Mouse (Mus musculus): Measurements from ENCODE around the gene Med28. TPM values are rescaled to one million over a fixed set of nuclear protein-coding genes. Genes with fewer than 3 reads are reported as not detected.

Gene Med28
- total and polyA plus RNA-seq, 2 experiments from 2014 or later = 65.0 to 277 TPM

- TF ChIP-seq CTCF (IDR thresholded peaks at IDR 0.05; ENCODE audit: low read depth) = no peak
Observed at GRCm38 (mm10) chr5:45512908-45513307, 7.1 kb upstream of the Med28 start.

GRCm38 (mm10) chr5:45513511-45513910 lies 6.5 kb upstream of the Med28 start:
- peaks cover 18% of the 10 kb centered on the region for H3K36me3 ChIP-seq (ENCODE audit: insufficient read depth)
- no peak for TF ChIP-seq CTCF (IDR thresholded peaks at IDR 0.05; ENCODE audit: low read depth)
- H3K27ac ChIP-seq (ENCODE audit: low read depth, low read length) = no peak overlapping the region
- no peak overlapping the region for H3K4me2 ChIP-seq (ENCODE audit: low read depth)
- no peaks in the 10 kb centered on the region for H3K9me3 ChIP-seq (ENCODE audit: low read length)
- no peaks in the 10 kb centered on the region for H3K4me1 ChIP-seq (ENCODE audit: insufficient read depth)
- H3K27me3 ChIP-seq (ENCODE audit: insufficient read depth, low read length) = no peaks in the 10 kb centered on the region
- ATAC-seq (no peak), DNase-seq (no peak)
- H3K9ac ChIP-seq = no peak overlapping the region
- WGBS = 98% methylated on average over 2 of the region's 2 CpGs
- H3K4me3 ChIP-seq (ENCODE audit: low read depth, low read length) = no peak overlapping the region

More at GRCm38 (mm10) chr5:45512908-45513307, 7.1 kb upstream of the Med28 start:
- Histone ChIP-seq H3K9me3 (ENCODE audit: low read length) (no peaks in the 10 kb centered on the region), H3K4me2 (ENCODE audit: low read depth) (no peak overlapping the region), H3K27ac (ENCODE audit: low read depth, low read length) (no peak overlapping the region), H3K36me3 (ENCODE audit: insufficient read depth) (peaks cover 18% of the 10 kb centered on the region), H3K4me1 (ENCODE audit: insufficient read depth) (no peaks in the 10 kb centered on the region), H3K27me3 (ENCODE audit: insufficient read depth, low read length) (no peaks in the 10 kb centered on the region), H3K9ac (no peak overlapping the region), H3K4me3 (ENCODE audit: low read depth, low read length) (no peak overlapping the region)
- no peak for DNase-seq
- no peak for ATAC-seq
- 85% methylated on average over 6 of the region's 6 CpGs for WGBS

GRCm38 (mm10) chr5:45514599-45514998 lies 5.4 kb upstream of the Med28 start:
- WGBS = 85% methylated on average over 1 of the region's 1 CpGs
- no peaks in the 10 kb centered on the region for H3K4me1 ChIP-seq (ENCODE audit: insufficient read depth)
- DNase-seq (no peak), ATAC-seq (no peak)
- H3K9me3 ChIP-seq (ENCODE audit: low read length) = no peaks in the 10 kb centered on the region
- peaks cover 12% of the 10 kb centered on the region for H3K36me3 ChIP-seq (ENCODE audit: insufficient read depth)
- H3K27me3 ChIP-seq (ENCODE audit: insufficient read depth, low read length) = no peaks in the 10 kb centered on the region
- no peak overlapping the region for H3K4me2 ChIP-seq (ENCODE audit: low read depth)
- no peak overlapping the region for H3K9ac ChIP-seq
- H3K4me3 ChIP-seq (ENCODE audit: low read depth, low read length) = no peak overlapping the region
- TF ChIP-seq CTCF (IDR thresholded peaks at IDR 0.05; ENCODE audit: low read depth) = no peak
- no peak overlapping the region for H3K27ac ChIP-seq (ENCODE audit: low read depth, low read length)

- no peak for DNase-seq
- H3K4me2 ChIP-seq (ENCODE audit: low read depth) = no peak overlapping the region
- no peak for TF ChIP-seq CTCF (IDR thresholded peaks at IDR 0.05; ENCODE audit: low read depth)
- H3K4me1 ChIP-seq (ENCODE audit: insufficient read depth) = peaks cover 3% of the 10 kb centered on the region; the same call in 1 of the 2 replicates
- no peaks in the 10 kb centered on the region for H3K27me3 ChIP-seq (ENCODE audit: insufficient read depth, low read length)
- no peak for ATAC-seq
- 92% methylated on average over 10 of the region's 10 CpGs for WGBS
- no peaks in the 10 kb centered on the region for H3K9me3 ChIP-seq (ENCODE audit: low read length)
- no peak overlapping the region for H3K27ac ChIP-seq (ENCODE audit: low read depth, low read length)
- peaks cover 12% of the 10 kb centered on the region for H3K36me3 ChIP-seq (ENCODE audit: insufficient read depth)
- H3K9ac ChIP-seq = no peak overlapping the region
- no peak overlapping the region for H3K4me3 ChIP-seq (ENCODE audit: low read depth, low read length)
Observed at GRCm38 (mm10) chr5:45515151-45515743, 4.8 kb upstream of the Med28 start.

- H3K27ac ChIP-seq (ENCODE audit: low read depth, low read length) = no peak overlapping the region
- WGBS = 4% methylated on average over 5 of the region's 5 CpGs
- peaks cover 3% of the 10 kb centered on the region for H3K4me1 ChIP-seq (ENCODE audit: insufficient read depth)
- peak overlapping the region; percentile 83 for H3K9ac ChIP-seq
- H3K4me3 ChIP-seq (ENCODE audit: low read depth, low read length) = peak overlapping the region; percentile 76
- DNase-seq = no peak
- no peak for TF ChIP-seq CTCF (IDR thresholded peaks at IDR 0.05; ENCODE audit: low read depth)
- H3K36me3 ChIP-seq (ENCODE audit: insufficient read depth) = peaks cover 12% of the 10 kb centered on the region
- no peaks in the 10 kb centered on the region for H3K9me3 ChIP-seq (ENCODE audit: low read length)
- H3K27me3 ChIP-seq (ENCODE audit: insufficient read depth, low read length) = no peaks in the 10 kb centered on the region
- ATAC-seq = no peak
- H3K4me2 ChIP-seq (ENCODE audit: low read depth) = peak overlapping the region; percentile 94
Observed at GRCm38 (mm10) chr5:45520809-45521110, 731 bp downstream of the Med28 start.

- H3K27me3 ChIP-seq (ENCODE audit: insufficient read depth, low read length) = no peaks in the 10 kb centered on the region
- no peak overlapping the region for H3K27ac ChIP-seq (ENCODE audit: low read depth, low read length)
Observed at GRCm38 (mm10) chr5:45521601-45522000, 1.6 kb downstream of the Med28 start.

GRCm38 (mm10) chr5:45525101-45525500 lies 5.1 kb downstream of the Med28 start:
- H3K9ac ChIP-seq = no peak overlapping the region
- ATAC-seq (no peak), DNase-seq (no peak)
- 92% methylated on average over 10 of the region's 10 CpGs for WGBS
- no peaks in the 10 kb centered on the region; the same call in 1 of the 2 replicates for H3K4me1 ChIP-seq (ENCODE audit: insufficient read depth)
- H3K9me3 ChIP-seq (ENCODE audit: low read length) = no peaks in the 10 kb centered on the region
- no peak overlapping the region for H3K27ac ChIP-seq (ENCODE audit: low read depth, low read length)
- TF ChIP-seq CTCF (IDR thresholded peaks at IDR 0.05; ENCODE audit: low read depth) = no peak
- no peaks in the 10 kb centered on the region for H3K27me3 ChIP-seq (ENCODE audit: insufficient read depth, low read length)
- no peak overlapping the region for H3K4me2 ChIP-seq (ENCODE audit: low read depth)
- H3K4me3 ChIP-seq (ENCODE audit: low read depth, low read length) = no peak overlapping the region
- peaks cover 48% of the 10 kb centered on the region for H3K36me3 ChIP-seq (ENCODE audit: insufficient read depth)

More at GRCm38 (mm10) chr5:45521601-45522000, 1.6 kb downstream of the Med28 start:
- H3K4me3 ChIP-seq (ENCODE audit: low read depth, low read length) = no peak overlapping the region
- TF ChIP-seq CTCF (IDR thresholded peaks at IDR 0.05; ENCODE audit: low read depth) = no peak
- DNase-seq (no peak), ATAC-seq (no peak)
- H3K4me2 ChIP-seq (ENCODE audit: low read depth) = peak overlapping the region; percentile 94
- no peak overlapping the region for H3K9ac ChIP-seq
- H3K9me3 ChIP-seq (ENCODE audit: low read length) = no peaks in the 10 kb centered on the region
- H3K4me1 ChIP-seq (ENCODE audit: insufficient read depth) = peaks cover 3% of the 10 kb centered on the region
- H3K36me3 ChIP-seq (ENCODE audit: insufficient read depth) = peaks cover 20% of the 10 kb centered on the region
- 82% methylated on average over 6 of the region's 6 CpGs for WGBS

Measured in forebrain, postnatal 0 days (tissue).